Mouse (Mus musculus) embryonic facial prominence, embryonic 11.5 days (tissue): ENCODE results near the gene Rasa3. TPM values are rescaled to one million over a fixed set of nuclear protein-coding genes. Genes with fewer than 3 reads are reported as not detected.
A peak's percentile ranks its signal among the peaks of the same experiment; 100 is the strongest.

ENCODE experiments used
- ATAC-seq: fragments of 200-750 bp; cut with Nextera tagmentation; replicated peaks from 2 replicates; pipeline ENCODE4 v1.8.0; 2017; ENCODE audit warnings: low read depth; ENCODE audit not compliant: insufficient number of reproducible peaks, low FRiP score, low TSS enrichment
- DNase-seq: peaks from one replicate; pipeline ENCODE4 v3.0.0-alpha.2; 2015; ENCODE audit warnings: low spot score
- H3K27ac ChIP-seq: fragments of 300-500 bp; sonication (generic); replicated peaks from 2 replicates; pipeline ENCODE4 v1.5.1; 2014; ENCODE audit warnings: mild to moderate bottlenecking, low read depth, low read length, control low read depth
- H3K27me3 ChIP-seq: fragments of 300-500 bp; sonication (generic); 2 replicates; pipeline ENCODE4 v1.6.1; 2014; ENCODE audit warnings: mild to moderate bottlenecking, low read length, moderate library complexity, mixed read lengths; ENCODE audit not compliant: control insufficient read depth, insufficient read depth
- H3K36me3 ChIP-seq: fragments of 300-500 bp; sonication (generic); replicated peaks from 2 replicates; pipeline ENCODE4 v1.6.1; 2014; ENCODE audit warnings: low read depth, mild to moderate bottlenecking, low read length, moderate library complexity, mixed read lengths; ENCODE audit not compliant: control insufficient read depth, insufficient read depth
- H3K4me1 ChIP-seq: fragments of 300-500 bp; sonication (generic); 2 replicates; pipeline ENCODE4 v1.6.1; 2014; ENCODE audit warnings: low read length, mixed read lengths; ENCODE audit not compliant: control insufficient read depth, insufficient read depth
- H3K4me2 ChIP-seq: fragments of 300-500 bp; sonication (generic); 2 replicates; pipeline ENCODE4 v1.6.1; 2014; ENCODE audit warnings: low read depth, mild to moderate bottlenecking, control low read depth, low read length, moderate library complexity
- H3K4me3 ChIP-seq: fragments of 300-500 bp; sonication (generic); 2 replicates; pipeline ENCODE4 v1.5.1; 2014; ENCODE audit warnings: low read depth, low read length, control low read depth
- H3K9ac ChIP-seq: fragments of 300-500 bp; sonication (generic); replicated peaks from 2 replicates; pipeline ENCODE4 v1.6.1; 2014; ENCODE audit warnings: mild to moderate bottlenecking, control low read depth, low read length
- H3K9me3 ChIP-seq: fragments of 300-500 bp; sonication (generic); replicated peaks from 2 replicates; pipeline ENCODE4 v1.6.1; 2016; ENCODE audit warnings: mild to moderate bottlenecking, low read length, inconsistent platforms, mixed read lengths; ENCODE audit not compliant: control insufficient read depth
- WGBS: fragments of 180-500 bp; shearing (Covaris S2); extraction: QIAGEN DNeasy Blood & Tissue Kit; methylation state at CpG from one replicate; pipeline ENCODE4 v1.1.7; 2014; 5-methylcytosine and 5-hydroxymethylcytosine counted together
- polyA plus RNA-seq: library from polyadenylated mRNA; unstranded; fragments of >200 nt; fragmentation: Nextera tagmentation; extraction: Ambion mirVana; gene quantifications from 2 replicates; pipeline ENCODE4 v1.2.1, GENCODE M21; 2014

The Rasa3 gene
- polyA plus RNA-seq, 1 experiment from 2014 or later, result 21.8 TPM

DNA sequence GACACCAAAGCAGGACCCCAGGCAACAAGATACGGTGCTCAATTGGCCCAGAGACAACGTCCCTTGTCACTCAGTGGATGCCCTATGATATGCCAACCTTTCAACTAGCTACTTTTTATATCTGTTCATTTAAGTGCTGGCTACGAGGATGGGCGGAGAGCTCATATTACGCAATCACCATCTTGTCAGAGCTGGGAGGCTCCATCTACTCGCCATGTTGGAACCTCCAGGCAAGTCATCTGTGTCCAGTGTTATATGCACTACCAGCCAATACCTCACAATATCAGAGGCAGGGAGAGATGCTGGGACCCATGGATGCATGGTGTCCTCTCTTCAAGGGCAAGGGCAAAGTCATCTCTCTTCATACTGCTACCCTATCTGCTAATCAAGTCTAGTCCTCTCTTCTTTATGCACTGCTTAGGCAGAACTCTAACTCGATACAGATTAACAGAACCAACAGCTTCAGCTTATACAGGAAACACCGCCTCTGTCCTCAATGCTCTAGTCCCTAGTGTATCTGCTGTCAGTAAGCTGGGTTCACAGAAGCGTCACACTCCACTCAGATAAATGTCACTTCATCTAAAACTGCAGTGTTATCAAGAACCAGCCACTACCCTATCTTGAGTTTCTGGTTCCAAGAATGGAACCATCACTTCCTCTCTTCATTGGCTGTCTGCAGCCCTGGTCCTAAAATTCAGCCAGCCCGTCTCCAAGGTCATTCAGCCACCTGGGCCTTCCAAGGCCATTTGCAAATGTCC is 6.0 kb downstream of the Rasa3 start:
- 87% methylated on average over 10 of the region's 10 CpGs for WGBS
- Histone ChIP-seq H3K9ac (no peak overlapping the region), H3K4me2 (no peak overlapping the region), H3K27me3 (no peaks in the 10 kb centered on the region), H3K4me3 (no peak overlapping the region), H3K36me3 (no peaks in the 10 kb centered on the region), H3K27ac (no peak overlapping the region), H3K9me3 (no peaks in the 10 kb centered on the region), H3K4me1 (no peaks in the 10 kb centered on the region)
- DNase-seq (no peak), ATAC-seq (no peak)

DNA sequence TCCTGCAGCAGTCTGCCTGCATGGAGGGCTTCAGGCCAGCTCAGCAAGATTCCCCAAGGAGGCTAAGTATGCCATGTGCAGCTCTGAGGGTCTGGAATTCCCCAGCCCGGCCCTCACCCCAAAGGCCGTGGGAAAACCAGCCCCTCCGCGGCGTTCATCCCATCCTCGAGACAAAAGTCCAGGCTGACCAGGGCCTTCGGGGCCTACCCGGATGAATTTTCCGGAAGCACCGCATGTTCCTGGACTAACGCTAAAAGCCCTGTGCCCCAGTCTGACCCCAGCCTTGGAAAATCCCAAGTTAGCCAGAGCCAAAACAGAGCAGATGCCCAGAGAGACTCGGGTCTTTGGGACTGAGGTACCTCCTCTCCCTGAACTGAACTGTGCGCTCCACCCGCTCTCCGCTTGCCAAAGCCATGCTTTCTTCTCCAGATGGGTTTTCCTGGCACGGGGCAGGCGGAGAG is 7.4 kb downstream of the Rasa3 start:
- no peaks in the 10 kb centered on the region for H3K36me3 ChIP-seq
- no peak overlapping the region for H3K27ac ChIP-seq
- no peak overlapping the region for H3K4me2 ChIP-seq
- H3K9me3 ChIP-seq, result no peaks in the 10 kb centered on the region
- no peak overlapping the region for H3K9ac ChIP-seq
- no peaks in the 10 kb centered on the region for H3K27me3 ChIP-seq
- H3K4me3 ChIP-seq, result no peak overlapping the region
- ATAC-seq (no peak), DNase-seq (no peak)
- WGBS, result 76% methylated on average over 17 of the region's 17 CpGs
- H3K4me1 ChIP-seq, result no peaks in the 10 kb centered on the region

DNA sequence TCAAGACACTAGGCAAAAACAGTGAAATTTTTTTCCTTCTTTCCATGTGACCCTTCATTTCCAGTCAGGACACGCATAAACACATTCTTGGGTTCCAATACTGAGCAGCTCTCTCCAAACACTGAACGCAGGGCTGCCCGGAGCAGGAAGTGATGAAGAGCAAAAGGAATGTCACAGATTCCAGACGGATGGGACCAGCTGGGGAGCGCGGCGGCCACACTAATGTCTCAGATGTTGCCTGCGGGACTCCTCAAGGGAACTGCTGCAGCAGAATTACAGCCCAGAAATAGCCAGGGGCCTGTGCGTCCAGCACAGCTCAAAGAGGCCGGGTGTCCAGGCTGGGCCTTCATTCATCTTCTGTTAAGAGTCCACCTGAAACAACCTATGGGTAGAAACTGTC is 9.0 kb downstream of the Rasa3 start:
- Histone ChIP-seq H3K9ac (no peak overlapping the region), H3K27me3 (no peaks in the 10 kb centered on the region), H3K9me3 (no peaks in the 10 kb centered on the region), H3K27ac (peak overlapping the region; percentile 59; the same call in 1 of the 2 replicates), H3K4me1 (no peaks in the 10 kb centered on the region), H3K36me3 (no peaks in the 10 kb centered on the region), H3K4me2 (no peak overlapping the region), H3K4me3 (no peak overlapping the region)
- peak; percentile 55 for DNase-seq
- no peak for ATAC-seq
- WGBS, result 36% methylated on average over 10 of the region's 10 CpGs

DNA sequence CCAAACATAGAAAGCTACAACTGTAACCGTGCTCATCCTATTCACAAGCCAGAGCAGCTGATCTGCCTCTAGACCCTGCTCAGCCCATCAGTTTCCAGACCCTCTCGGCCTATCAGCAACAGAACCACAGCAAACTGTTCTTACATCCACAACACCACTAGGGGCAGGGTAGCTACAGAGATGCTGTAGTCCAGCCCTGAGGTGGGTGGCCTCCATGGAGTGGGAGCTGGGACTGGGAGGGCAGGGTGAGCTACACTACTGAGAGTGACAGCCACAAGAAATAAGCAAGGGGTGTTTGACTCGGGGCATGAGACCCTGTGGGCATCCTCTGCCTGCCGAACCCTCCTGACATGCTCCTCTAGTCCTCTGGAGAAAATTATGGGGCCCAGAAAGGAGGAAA is 9.5 kb downstream of the Rasa3 start:
- peak; percentile 66; the same call in 1 of the 2 replicates for ATAC-seq
- no peak overlapping the region for H3K27ac ChIP-seq
- no peak overlapping the region for H3K9ac ChIP-seq
- WGBS, result 72% methylated on average over 4 of the region's 4 CpGs
- DNase-seq, result no peak
- no peak overlapping the region for H3K4me3 ChIP-seq
- no peaks in the 10 kb centered on the region for H3K36me3 ChIP-seq
- H3K9me3 ChIP-seq, result no peaks in the 10 kb centered on the region
- H3K27me3 ChIP-seq, result no peaks in the 10 kb centered on the region
- H3K4me1 ChIP-seq, result no peaks in the 10 kb centered on the region
- H3K4me2 ChIP-seq, result no peak overlapping the region

DNA sequence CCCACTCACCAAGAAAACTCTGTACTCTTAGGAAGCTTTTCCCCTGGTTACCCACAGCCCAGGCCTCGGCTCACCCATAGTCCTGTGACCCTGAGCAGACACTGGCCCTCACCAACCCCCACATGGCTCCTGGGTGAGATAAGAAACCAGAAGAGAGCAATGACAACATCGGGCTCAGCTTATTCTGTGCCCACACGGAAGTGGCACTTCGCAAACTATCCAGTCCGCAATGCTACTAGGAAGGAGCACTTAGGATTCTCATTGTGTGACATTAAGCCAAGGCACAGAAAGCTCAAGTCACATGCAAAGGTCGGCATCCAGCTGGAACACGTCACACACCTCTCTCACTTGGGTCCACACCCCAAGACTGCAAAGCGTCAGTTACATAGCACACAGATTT is 11.5 kb downstream of the Rasa3 start:
- Histone ChIP-seq H3K9ac (no peak overlapping the region), H3K9me3 (no peaks in the 10 kb centered on the region), H3K4me1 (no peaks in the 10 kb centered on the region), H3K4me3 (no peak overlapping the region), H3K27ac (no peak overlapping the region), H3K4me2 (no peak overlapping the region), H3K36me3 (no peaks in the 10 kb centered on the region), H3K27me3 (no peaks in the 10 kb centered on the region)
- WGBS, result 76% methylated on average over 8 of the region's 8 CpGs
- DNase-seq (no peak), ATAC-seq (no peak)

DNA sequence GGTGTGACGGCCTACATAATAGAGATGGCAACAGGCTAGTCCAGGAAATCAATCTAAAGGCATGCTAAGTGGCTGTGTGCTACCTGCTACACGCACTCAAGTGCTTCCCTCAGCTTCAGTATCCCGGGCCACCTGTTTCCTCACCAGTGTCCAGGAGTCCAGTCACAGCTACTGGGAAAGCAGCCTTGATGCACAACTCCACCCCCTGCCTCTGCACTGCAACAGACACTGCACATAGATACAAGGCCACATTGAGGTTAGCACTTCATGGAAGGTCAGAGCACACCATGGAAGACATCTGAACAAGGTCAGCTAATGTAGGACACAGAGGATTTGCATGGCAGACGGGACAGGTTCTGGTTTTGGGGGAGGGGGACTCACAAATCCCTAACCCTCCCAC is 11.9 kb downstream of the Rasa3 start:
- 82% methylated on average over 4 of the region's 4 CpGs for WGBS
- no peak overlapping the region for H3K9ac ChIP-seq
- H3K27ac ChIP-seq, result no peak overlapping the region
- DNase-seq, result no peak
- no peaks in the 10 kb centered on the region for H3K4me1 ChIP-seq
- no peak overlapping the region for H3K4me3 ChIP-seq
- H3K27me3 ChIP-seq, result no peaks in the 10 kb centered on the region
- H3K4me2 ChIP-seq, result no peak overlapping the region
- H3K36me3 ChIP-seq, result no peaks in the 10 kb centered on the region
- ATAC-seq, result no peak
- H3K9me3 ChIP-seq, result no peaks in the 10 kb centered on the region

DNA sequence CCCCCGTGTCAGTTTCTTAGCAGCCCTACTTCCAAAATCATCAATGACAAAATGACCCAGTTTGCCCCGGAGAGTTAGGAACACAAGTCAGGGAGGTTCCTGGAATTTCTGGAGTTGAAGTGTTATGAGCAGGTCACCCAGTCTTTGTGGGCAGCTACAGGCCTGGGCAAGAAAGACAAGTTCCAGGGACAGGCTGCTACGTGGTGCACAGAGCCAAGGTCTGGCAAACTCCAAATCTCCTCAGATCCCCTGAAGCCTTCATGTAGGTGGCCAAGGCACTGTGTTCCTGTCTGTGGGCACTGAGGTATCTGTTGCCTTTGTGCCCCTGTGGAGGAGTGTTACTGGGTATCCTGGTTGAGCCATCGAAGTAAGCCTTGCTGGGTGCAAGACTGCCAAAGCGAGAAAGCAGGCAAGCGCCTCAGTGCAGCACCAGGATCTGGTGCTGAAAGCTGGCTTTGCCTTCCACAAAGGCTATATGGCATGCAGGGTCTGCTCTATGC is 12.6 kb downstream of the Rasa3 start:
- H3K4me1 ChIP-seq, result no peaks in the 10 kb centered on the region

DNA sequence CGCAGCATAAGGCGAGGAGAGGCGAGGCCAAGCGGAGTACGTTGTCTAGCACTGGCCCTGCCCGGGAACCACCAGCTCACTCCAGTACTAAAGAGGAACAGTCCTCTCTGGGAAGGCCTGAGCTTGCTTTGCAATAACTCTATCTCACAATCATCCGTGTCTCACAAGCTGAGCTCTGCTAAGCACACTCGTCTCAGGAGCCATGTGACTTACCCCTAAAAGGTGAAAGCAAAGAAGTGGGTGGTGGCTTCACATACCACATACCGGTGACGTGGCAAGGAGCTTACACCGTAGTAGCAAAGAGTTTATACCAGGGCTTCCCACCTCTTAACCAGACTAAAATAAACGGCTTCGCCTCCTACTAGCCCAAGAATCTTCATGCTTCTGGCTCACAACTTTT is 17.1 kb downstream of the Rasa3 start:
- 86% methylated on average over 13 of the region's 13 CpGs for WGBS
- H3K4me2 ChIP-seq, result no peak overlapping the region
- no peaks in the 10 kb centered on the region for H3K36me3 ChIP-seq
- no peaks in the 10 kb centered on the region for H3K4me1 ChIP-seq
- H3K27me3 ChIP-seq, result no peaks in the 10 kb centered on the region
- no peak overlapping the region for H3K4me3 ChIP-seq
- DNase-seq (no peak), ATAC-seq (no peak)
- H3K9ac ChIP-seq, result no peak overlapping the region
- no peak overlapping the region for H3K27ac ChIP-seq
- H3K9me3 ChIP-seq, result no peaks in the 10 kb centered on the region

More for the DNA sequence above, 12.6 kb downstream of the Rasa3 start:
- ATAC-seq (no peak), DNase-seq (no peak)
- Histone ChIP-seq H3K4me2 (no peak overlapping the region), H3K36me3 (no peaks in the 10 kb centered on the region), H3K27ac (no peak overlapping the region), H3K9me3 (no peaks in the 10 kb centered on the region), H3K4me3 (no peak overlapping the region), H3K9ac (no peak overlapping the region), H3K27me3 (no peaks in the 10 kb centered on the region)
- 86% methylated on average over 6 of the region's 6 CpGs for WGBS
